Mouse (Mus musculus) retina, postnatal 1 day (tissue): ENCODE data around the gene Bmx.

Experiments used
- DNase-seq: peaks from one replicate; pipeline ENCODE4 v3.0.0-alpha.2; 2012

Gene Bmx

DNA sequence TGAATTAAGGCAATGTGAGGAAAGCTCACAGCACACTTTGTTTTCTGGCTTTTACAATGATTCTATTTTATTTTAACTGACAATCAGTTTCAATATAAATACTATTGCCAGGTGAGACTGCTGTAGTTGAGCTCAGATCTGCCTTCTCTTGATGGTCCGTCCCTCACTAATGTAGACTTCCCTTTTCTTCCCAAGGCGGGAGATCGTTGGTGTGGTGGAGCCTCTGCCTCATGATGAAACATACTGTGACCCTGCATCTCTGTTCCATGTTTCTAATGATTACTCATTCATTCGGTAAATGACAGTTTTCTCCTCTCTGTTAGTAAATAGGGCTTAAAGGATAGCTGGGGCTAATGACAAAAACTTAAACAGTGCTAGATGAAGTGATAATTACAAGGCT lies 84.1 kb downstream of the Bmx start:
- no peak for DNase-seq

DNA sequence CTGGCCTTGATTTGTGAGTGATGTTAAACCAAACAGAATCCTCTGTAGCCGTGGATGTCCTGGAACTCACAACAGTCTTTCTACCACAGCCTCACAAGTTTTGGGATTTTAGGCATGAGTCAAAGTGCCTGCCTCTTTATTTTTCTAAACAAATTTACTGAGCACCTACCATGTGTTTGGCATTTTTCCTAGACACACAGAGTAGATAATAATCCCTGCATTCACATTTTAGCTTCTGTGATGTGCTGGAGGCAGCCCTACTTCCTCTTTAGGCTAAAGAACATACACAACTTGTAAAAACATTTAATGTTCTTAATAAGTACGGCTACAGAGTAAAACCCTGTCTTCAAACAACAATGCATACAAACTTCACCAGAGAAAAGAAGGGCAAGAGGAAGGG lies 87.0 kb downstream of the Bmx start:
- DNase-seq, result no peak

DNA sequence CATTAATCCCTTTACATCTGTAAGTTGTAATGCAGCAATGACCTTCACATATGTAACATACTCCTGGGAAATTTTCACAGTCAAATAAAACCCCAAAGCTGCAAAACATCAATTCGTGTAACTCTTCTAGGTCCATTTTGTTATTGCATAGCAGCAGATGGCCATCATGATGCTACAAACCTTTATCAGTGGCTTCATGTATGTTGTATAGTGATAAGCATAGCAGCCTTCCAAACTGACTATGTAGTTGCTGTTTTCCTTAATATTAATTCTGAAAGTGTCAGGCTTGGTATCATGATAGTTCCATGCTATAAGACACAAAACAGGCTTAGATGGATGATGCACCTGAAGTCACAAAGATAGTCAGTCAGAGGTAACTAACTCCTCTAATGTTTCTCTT lies 93.3 kb downstream of the Bmx start:
- DNase-seq, result no peak

DNA sequence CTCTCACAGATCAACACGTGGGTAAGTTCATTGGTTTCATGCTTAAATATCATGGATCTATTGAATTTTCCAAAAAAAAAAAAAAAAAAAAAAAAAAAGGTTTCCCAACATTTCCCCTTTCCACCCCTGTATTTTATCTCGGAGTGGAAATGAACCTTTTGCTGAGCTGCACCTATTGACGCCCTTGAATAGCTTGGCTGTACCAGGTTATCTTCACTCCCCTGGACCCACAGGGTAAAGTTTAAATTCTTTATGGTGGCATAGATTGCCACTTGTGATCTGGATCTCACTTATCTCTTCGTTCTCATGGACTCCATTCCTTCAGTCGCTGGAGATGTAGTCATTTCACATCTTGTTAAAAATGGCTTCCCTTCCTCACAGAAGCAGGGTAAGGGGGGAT lies 103.4 kb downstream of the Bmx start:
- no peak for DNase-seq

DNA sequence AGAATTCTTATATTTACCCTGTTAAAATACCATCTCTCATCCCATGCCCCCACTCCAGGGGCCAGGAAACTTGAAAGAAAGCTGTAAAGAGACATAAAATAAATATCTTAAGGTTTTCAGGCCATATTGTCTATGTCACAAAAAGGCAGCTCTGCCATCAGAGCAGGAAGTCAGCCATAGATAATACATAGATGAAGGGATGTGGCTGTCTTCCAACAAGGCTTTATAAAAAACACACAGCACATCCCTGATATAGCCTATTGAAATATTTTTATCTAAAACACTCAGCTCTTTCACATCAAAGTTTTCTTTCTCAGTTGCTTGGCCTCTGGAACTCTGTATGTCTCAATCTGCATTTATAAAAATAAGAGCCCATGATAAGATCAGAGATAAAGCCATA lies 104.4 kb downstream of the Bmx start:
- no peak for DNase-seq

DNA sequence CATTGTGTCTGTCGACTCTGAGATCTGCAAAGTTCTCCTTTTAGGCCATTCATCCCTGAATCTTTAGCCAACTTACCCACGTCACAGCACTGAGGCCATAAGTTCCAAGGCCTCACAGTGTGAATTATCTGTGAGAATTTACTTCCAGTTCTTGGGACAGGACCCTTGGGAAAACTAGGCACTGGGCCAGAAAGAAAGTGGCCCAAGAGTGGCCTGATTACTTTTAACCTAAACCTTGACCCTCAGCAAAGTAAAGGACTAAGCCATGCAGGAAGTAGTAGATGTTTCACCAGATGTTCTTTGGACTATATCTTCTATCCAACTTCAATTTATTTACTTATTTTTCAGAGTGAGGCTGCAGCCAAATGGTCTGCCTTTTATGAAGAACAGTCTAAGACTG lies 105.3 kb downstream of the Bmx start:
- no peak for DNase-seq

DNA sequence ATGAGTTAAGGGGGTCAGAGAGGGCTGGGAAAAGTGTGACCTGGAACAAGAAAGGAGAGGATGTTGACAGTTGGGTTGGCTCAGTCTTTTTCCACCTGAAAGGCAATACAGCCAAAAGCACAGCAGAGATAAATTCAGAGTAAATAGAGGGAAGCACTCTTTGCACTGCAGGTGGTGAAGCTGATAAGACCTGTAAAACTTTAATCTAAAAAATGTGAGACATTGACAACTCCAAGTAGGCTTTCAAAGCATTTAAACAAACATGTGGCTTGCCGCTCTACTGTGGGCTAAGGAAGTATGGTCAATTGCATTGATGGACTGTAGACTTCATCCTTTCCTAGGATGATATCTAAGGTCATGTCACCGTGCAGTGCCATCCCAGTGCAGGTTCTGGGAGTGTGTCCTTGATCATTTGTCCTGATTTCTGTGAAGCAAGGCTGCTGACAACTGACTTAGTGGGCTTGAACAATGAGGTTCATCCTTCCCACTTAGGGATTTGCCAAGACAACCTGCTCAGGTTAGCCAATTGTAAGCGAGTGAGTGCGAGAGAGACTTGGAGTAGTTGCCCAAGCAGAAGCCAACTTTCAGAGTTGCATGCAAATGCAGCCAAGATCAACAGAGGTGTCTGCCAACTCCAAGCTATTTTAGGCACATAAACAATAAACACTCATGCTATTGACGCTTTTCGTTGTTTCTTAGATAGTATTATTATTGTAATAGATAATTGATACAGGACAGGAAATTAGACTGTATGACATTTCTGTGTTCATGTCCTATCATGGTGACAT lies 112.3 kb downstream of the Bmx start:
- DNase-seq, result no peak
